Mouse (Mus musculus) stomach, postnatal 0 days (tissue): Measurements from ENCODE around the gene Enpep.

ENCODE experiments used
- CTCF ChIP-seq: IDR thresholded peaks from 2 replicates; pipeline ENCODE4 v1.5.1; 2016; ENCODE audit warnings: antibody characterized with exemption, low read depth, mild to moderate bottlenecking, moderate library complexity
- EP300 ChIP-seq: optimal IDR thresholded peaks from 2 replicates; pipeline ENCODE3; 2016; ENCODE audit warnings: antibody characterized with exemption

GRCm38 (mm10) chr3:129220681-129221379 is 111.7 kb downstream of the Enpep start:
- TF ChIP-seq CTCF: no peak
- TF ChIP-seq EP300: no peak
